Mouse (Mus musculus) splenic B cell, adult 2 months (primary cell): ENCODE measurements at regions not wholly inside any gene's neighbourhood (a gene's known extent, or its start where the extent isn't known, plus 50 kb on each side); places are given as distances from the start of the nearest gene placed in this dataset.

Experiments
- DNase-seq: peaks from one replicate; pipeline ENCODE4 v3.0.0-alpha.2; 2011; ENCODE audit warnings: low read depth, low spot score
- H3K27me3 ChIP-seq: 2 replicates; pipeline ENCODE4 v1.6.1; 2012; ENCODE audit warnings: mild to moderate bottlenecking, low read length, moderate library complexity, mixed read lengths; ENCODE audit not compliant: control insufficient read depth, poor library complexity, insufficient read depth, severe bottlenecking
- H3K36me3 ChIP-seq: 2 replicates; pipeline ENCODE4 v1.6.1; 2012; ENCODE audit warnings: mild to moderate bottlenecking, low read length, moderate library complexity, mixed read lengths; ENCODE audit not compliant: control insufficient read depth, poor library complexity, insufficient read depth, severe bottlenecking

GRCm38 (mm10) chr5:118468739-118469138, 91.7 kb upstream of the Med13l start:
- Histone ChIP-seq H3K36me3 (no peaks in the 10 kb centered on the region), H3K27me3 (no peaks in the 10 kb centered on the region)
- no peak for DNase-seq

DNA sequence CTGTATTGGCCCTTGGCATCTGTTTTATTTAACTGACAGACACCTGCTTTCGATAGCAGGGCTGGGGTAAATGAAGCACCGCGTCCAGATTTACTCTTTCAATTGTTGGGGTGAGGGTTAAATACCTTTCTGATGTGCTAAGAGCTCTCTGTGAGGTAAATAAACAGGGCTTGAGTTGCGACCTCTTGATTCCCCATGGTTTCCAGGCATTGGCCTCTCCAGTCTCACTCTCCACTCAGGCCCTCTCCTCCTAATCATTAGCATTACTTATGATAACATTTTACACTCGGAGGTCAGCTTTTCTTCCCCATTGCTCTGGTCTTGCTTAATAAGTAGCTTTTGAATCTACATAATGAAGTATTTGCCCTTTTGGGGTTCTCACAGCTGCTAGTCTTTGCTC, 88.9 kb upstream of the Med13l start:
- Histone ChIP-seq H3K27me3 (no peaks in the 10 kb centered on the region), H3K36me3 (no peaks in the 10 kb centered on the region)
- no peak for DNase-seq

- Histone ChIP-seq H3K27me3 (no peaks in the 10 kb centered on the region), H3K36me3 (no peaks in the 10 kb centered on the region)
- DNase-seq: no peak
Observed at GRCm38 (mm10) chr5:118472291-118472690, 88.2 kb upstream of the Med13l start.

DNA sequence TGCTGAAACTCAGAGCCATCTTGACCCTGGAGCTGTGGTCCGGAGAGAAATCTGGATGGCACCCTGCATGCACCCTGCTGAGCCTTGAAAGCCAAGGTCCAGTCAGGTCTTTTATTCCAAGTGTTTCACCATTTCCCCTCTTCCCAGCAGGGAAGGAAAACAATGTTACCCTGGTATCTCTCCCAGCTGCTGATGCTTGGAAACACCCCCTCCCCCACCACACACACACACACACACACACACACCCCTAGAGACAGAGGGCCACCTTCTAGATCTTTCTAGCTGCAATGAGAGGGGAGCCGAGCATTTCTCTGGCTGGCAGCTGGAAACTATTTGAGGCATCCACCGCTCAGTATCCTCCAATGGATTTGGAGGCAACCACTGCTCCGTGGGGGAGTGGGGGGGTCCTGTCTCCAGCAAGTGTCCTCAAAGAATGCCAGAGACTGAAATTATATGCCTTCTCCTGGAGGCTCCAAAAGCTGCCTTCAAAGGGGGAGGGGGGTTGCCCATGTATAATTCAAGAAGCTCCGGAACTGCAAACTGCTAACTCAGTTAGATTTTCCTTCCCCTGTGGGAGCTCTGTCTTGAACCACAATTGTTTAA, 87.2 kb upstream of the Med13l start:
- Histone ChIP-seq H3K36me3 (no peaks in the 10 kb centered on the region), H3K27me3 (no peaks in the 10 kb centered on the region)
- DNase-seq: no peak

GRCm38 (mm10) chr5:118476597-118476996, 83.9 kb upstream of the Med13l start:
- DNase-seq: peak; percentile 25
- no peaks in the 10 kb centered on the region for H3K36me3 ChIP-seq
- H3K27me3 ChIP-seq: no peaks in the 10 kb centered on the region

DNA sequence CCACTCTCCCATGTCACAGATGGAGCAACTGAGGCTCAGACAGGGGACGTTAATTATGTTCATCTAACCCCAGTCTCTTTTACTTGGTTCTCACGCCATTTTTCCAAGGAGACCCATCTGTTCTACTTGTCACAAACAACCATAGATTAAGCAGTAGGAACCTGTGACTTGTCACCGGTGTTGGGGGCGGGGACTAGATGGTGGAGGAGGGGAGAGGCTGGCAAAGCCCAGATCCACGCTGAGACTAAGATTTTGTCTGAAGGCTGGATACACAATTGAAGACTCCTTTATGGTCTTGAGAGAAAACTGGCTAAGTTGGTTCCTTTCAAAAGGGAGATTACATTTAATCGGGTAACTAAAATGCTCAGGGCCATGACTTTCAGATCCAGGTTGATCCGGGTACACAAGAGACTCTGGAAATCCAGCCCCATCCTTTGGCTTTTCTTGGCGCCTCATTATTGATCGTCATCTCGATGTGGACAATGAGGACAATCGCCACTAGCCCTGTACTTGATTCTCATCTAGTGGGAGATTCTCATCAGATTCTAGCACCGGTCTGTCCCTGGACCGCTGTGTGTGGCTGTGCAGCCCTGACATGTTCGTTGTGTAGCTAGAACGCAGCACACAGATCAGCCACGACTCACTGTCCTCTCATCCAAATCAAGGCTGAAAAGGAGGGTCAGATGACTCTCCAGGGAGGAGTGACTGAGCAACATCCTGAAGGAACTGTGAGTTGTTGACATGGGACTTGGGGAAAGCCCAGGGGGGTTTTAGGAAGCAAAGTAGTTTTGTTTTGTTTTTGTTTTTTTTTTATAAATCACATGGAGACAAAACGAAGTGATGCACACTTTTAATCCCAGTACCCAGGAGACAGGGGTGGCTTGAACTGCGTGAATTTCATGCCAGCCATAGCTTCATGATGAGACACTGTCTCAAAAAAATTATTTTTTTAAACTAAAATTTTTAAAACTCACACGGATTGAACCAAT, 83.1 kb upstream of the Med13l start:
- no peaks in the 10 kb centered on the region for H3K27me3 ChIP-seq
- DNase-seq: peak; percentile 80
- no peaks in the 10 kb centered on the region for H3K36me3 ChIP-seq

GRCm38 (mm10) chr5:118478120-118478768, 82.2 kb upstream of the Med13l start:
- H3K27me3 ChIP-seq: no peaks in the 10 kb centered on the region
- peak; percentile 96 for DNase-seq
- H3K36me3 ChIP-seq: no peaks in the 10 kb centered on the region

DNA sequence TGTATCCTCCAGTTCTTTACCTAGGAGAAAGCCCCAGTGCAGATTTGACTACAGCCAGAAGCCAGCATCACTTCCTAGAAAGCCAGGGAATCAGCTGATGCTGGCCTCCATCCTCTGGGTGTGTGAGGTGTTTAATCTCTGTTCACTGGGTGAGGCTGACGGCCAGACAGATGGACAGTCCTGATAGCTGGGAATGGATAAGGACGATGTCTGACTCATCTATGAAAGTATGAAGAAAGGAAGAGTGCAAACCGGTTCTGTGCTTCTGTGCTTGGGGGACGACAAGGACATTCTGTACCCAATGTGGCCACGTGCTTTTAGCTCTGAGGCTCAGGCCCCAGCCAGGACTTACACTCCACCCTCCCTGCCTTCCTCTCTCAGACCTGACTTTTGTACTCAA, 80.5 kb upstream of the Med13l start:
- no peak for DNase-seq
- Histone ChIP-seq H3K27me3 (no peaks in the 10 kb centered on the region), H3K36me3 (no peaks in the 10 kb centered on the region)

DNA sequence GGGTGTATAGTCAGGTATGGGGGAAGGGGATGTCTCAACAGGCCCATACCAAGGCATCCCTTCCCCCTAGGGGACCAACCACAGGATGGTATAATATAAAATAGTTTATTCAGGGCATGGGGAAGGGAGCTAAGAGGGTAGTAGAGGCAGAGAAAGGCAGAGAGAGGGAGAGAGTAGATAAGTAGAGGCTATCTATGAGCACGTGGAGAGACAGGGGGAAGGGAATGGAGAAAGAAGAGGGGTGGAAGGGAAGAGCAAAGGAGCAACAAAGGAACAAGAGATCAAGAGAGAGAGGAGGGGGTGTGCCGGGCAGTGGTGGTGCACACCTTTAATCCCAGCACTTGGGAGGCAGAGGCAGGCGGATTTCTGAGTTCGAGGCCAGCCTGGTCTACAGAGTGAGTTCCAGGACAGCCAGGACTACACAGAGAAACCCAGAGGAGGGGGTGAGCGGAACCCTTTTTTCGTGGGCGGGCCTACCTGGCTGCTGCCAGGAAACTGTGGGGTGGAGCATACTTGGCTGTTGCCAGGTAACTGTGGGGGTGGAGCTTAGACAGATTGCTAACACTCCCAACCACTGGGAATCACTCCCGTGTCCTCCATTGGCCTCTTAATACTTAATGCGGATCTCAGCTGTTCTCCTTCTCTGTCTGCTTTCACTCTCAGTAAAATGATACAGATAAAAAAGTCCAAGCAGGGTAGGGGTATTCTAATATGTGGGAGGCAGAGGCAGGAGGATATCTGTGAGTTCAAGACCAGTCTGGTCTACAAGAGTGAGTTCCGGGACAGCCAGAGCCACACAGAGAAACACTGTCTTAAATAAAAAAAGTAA, 79.3 kb upstream of the Med13l start:
- H3K36me3 ChIP-seq: no peaks in the 10 kb centered on the region
- peak; percentile 47 for DNase-seq
- H3K27me3 ChIP-seq: no peaks in the 10 kb centered on the region

DNA sequence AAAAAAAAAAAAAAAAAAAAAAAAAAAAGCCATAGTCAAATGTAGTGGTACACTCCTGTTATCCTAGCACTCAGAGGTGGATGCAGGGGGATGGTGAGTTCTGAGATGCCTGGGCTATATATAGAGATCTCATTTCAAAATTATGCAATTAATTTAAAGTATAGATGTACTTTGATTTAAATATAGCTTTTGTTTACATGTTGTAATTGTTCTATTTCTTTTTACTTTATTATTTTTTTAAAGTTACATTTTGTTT, 78.8 kb upstream of the Med13l start:
- no peak for DNase-seq
- no peaks in the 10 kb centered on the region for H3K27me3 ChIP-seq
- H3K36me3 ChIP-seq: no peaks in the 10 kb centered on the region

DNA sequence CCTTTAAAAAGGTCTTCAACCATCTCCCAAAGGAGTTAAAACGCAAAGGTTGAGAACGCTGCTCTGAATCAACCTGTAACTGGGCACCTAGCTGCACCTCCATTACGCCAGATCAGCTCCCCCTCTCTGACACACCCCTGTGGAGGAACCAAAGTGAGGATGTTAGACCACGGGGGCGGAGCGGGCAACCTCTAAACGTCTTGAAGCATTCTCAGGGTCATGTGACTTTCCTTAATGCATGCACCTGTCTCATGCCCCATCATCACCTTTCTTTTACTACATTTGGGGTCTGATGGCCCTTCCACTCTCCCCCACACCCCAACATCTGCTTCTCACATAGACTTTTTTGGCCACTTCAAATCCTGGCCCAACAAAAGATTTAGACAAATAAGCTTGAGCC, 77.9 kb upstream of the Med13l start:
- peak; percentile 78 for DNase-seq
- Histone ChIP-seq H3K36me3 (no peaks in the 10 kb centered on the region), H3K27me3 (no peaks in the 10 kb centered on the region)

- no peak for DNase-seq
- no peaks in the 10 kb centered on the region for H3K27me3 ChIP-seq
- H3K36me3 ChIP-seq: no peaks in the 10 kb centered on the region
Observed at GRCm38 (mm10) chr5:118483001-118483400, 77.5 kb upstream of the Med13l start.

GRCm38 (mm10) chr5:118483532-118483931, 76.9 kb upstream of the Med13l start:
- no peak for DNase-seq
- H3K36me3 ChIP-seq: no peaks in the 10 kb centered on the region
- H3K27me3 ChIP-seq: no peaks in the 10 kb centered on the region

- Histone ChIP-seq H3K27me3 (no peaks in the 10 kb centered on the region), H3K36me3 (no peaks in the 10 kb centered on the region)
- no peak for DNase-seq
Observed at GRCm38 (mm10) chr5:118485191-118485590, 75.3 kb upstream of the Med13l start.
